Mouse (Mus musculus): ENCODE results near the gene Hip1. TPM values are rescaled to one million over a fixed set of nuclear protein-coding genes. Genes with fewer than 3 reads are reported as not detected.

Hip1 gene
- polyA plus RNA-seq, 1 experiment from 2014 or later = 41.7 TPM

DNA sequence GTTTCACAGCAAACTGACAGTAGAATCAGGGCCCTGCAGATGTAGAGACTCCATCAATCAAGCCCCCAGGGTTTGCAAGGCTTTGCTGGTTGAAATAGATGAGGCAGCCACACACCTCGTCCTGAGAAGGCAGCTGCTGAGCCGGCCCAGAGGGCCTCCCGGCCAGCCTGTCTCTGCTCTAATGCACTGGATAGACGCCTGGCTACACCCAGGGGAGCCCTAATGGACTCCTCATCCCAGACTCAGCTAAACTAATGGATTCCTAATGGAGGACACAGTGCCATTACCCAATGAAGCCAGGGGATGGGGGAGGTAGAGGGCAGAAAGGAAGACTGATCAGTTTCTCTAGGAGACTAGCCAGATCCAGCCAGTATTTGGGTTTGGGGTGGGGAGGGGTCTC, 12.1 kb upstream of the Hip1 start:
- H3K27ac ChIP-seq = no peak overlapping the region
- H3K27me3 ChIP-seq (ENCODE audit: insufficient read depth, poor library complexity, severe bottlenecking) = no peaks in the 10 kb centered on the region
- WGBS = 36% methylated on average over 4 of the region's 4 CpGs
- no peak overlapping the region for H3K4me3 ChIP-seq
- no peaks in the 10 kb centered on the region for H3K36me3 ChIP-seq
- no peaks in the 10 kb centered on the region for H3K9me3 ChIP-seq
- DNase-seq (ENCODE audit: low spot score) = no peak
- H3K4me1 ChIP-seq = peaks cover 4% of the 10 kb centered on the region; the same call in 1 of the 2 replicates

GRCm38 (mm10) chr5:135556259-135556658, 11.3 kb upstream of the Hip1 start:
- H3K4me1 ChIP-seq = peaks cover 4% of the 10 kb centered on the region; the same call in 1 of the 2 replicates
- WGBS = 71% methylated on average over 4 of the region's 4 CpGs
- DNase-seq (ENCODE audit: low spot score) = no peak

DNA sequence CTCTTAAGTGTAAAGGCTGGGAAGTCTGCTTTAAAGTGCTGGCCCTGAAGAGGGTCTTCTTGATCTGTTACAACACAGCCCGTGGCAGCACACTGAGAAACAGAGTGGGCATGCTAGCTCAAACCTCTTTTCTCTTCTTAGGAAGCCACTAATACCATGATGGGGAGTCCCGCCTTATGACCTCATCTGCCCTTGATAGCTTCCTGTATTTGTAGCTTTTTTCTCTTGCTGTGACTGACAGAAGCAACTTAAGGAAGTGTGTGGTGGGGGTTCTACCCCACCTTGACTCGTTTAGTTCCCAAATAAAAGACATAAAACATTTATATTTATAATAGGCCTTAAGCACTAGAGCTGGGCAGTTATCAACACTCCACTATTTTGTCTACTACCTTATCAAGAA, 6.7 kb upstream of the Hip1 start:
- no peak for DNase-seq (ENCODE audit: low spot score)
- H3K4me3 ChIP-seq = no peak overlapping the region
- no peaks in the 10 kb centered on the region for H3K9me3 ChIP-seq
- H3K27ac ChIP-seq = no peak overlapping the region
- WGBS = 59% methylated on average over 3 of the region's 3 CpGs
- H3K27me3 ChIP-seq (ENCODE audit: insufficient read depth, poor library complexity, severe bottlenecking) = no peaks in the 10 kb centered on the region; the same call in 1 of the 2 replicates
- H3K4me1 ChIP-seq = no peaks in the 10 kb centered on the region
- no peaks in the 10 kb centered on the region for H3K36me3 ChIP-seq

More at GRCm38 (mm10) chr5:135556259-135556658, 11.3 kb upstream of the Hip1 start:
- Histone ChIP-seq H3K27ac (0 out of 2 replicates have a peak overlapping the region, but pooled peaks have one; percentile 16), H3K36me3 (no peaks in the 10 kb centered on the region), H3K4me3 (no peak overlapping the region), H3K9me3 (no peaks in the 10 kb centered on the region), H3K27me3 (ENCODE audit: insufficient read depth, poor library complexity, severe bottlenecking) (no peaks in the 10 kb centered on the region)

DNA sequence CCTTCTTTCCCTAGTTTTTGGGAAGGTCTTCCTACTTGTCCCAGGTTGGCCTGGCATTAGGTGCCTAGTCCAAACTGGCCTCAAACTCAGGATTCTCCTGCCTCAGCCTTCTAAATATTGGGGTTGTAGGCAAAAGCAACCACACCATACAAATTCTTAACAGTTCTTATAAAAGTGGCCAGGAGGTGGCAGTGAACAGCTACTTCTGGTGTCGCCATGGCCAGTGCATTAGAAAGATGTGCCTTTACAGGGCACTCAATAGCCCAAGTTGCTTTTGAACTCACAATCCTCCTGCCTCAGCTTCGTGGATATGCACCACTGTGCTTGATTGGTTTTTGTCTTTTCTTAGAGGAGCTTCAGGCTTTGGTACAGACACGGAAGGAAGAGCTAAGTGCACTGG, 6.0 kb upstream of the Hip1 start:
- 26% methylated on average over 3 of the region's 3 CpGs for WGBS
- Histone ChIP-seq H3K4me3 (no peak overlapping the region), H3K27ac (no peak overlapping the region), H3K4me1 (peaks cover under 1% of the 10 kb centered on the region; the same call in 1 of the 2 replicates), H3K9me3 (no peaks in the 10 kb centered on the region), H3K27me3 (ENCODE audit: insufficient read depth, poor library complexity, severe bottlenecking) (no peaks in the 10 kb centered on the region; the same call in 1 of the 2 replicates), H3K36me3 (no peaks in the 10 kb centered on the region)
- no peak for DNase-seq (ENCODE audit: low spot score)

GRCm38 (mm10) chr5:135547990-135548389, 3.1 kb upstream of the Hip1 start:
- WGBS = 84% methylated on average over 2 of the region's 2 CpGs
- no peaks in the 10 kb centered on the region; the same call in 1 of the 2 replicates for H3K27me3 ChIP-seq (ENCODE audit: insufficient read depth, poor library complexity, severe bottlenecking)
- H3K27ac ChIP-seq = no peak overlapping the region
- no peaks in the 10 kb centered on the region for H3K9me3 ChIP-seq
- H3K36me3 ChIP-seq = no peaks in the 10 kb centered on the region
- no peak overlapping the region for H3K4me3 ChIP-seq
- H3K4me1 ChIP-seq = peaks cover 13% of the 10 kb centered on the region
- DNase-seq (ENCODE audit: low spot score) = no peak

DNA sequence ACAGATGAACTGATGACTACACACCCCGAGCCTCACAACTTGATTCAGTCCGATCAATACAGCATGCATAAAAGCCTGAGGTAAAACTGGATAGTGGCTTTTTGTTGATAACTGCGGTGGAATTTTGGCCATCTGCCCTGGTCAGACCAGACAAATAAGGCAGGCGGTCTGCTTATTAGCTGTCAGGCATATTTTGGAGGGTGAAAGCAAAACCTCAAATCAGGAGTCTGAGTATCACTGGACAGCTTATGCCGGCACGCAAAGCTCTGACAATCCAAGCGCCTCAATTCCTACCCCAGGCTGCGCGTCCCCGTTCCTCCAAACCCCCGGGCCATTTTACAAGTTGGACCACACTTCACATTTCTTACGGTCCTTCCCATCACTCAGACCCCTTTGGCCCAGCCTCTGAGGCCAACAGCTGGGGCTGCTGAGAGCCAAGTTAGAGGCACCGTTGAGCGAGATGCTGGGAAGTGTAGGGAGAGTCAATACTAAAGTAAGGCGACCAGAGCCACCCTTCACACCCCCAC, 825 bp downstream of the Hip1 start:
- no peak for DNase-seq (ENCODE audit: low spot score)
- H3K9me3 ChIP-seq = no peaks in the 10 kb centered on the region
- peaks cover 13% of the 10 kb centered on the region for H3K4me1 ChIP-seq
- peak overlapping the region; percentile 80 for H3K27ac ChIP-seq
- H3K27me3 ChIP-seq (ENCODE audit: insufficient read depth, poor library complexity, severe bottlenecking) = no peaks in the 10 kb centered on the region; the same call in 1 of the 2 replicates
- H3K4me3 ChIP-seq = peak overlapping the region; percentile 82
- H3K36me3 ChIP-seq = no peaks in the 10 kb centered on the region
- 5% methylated on average over 15 of the region's 15 CpGs for WGBS

GRCm38 (mm10) chr5:135537794-135538214, 7.1 kb downstream of the Hip1 start:
- no peaks in the 10 kb centered on the region for H3K36me3 ChIP-seq
- 77% methylated on average over 10 of the region's 10 CpGs for WGBS
- H3K27me3 ChIP-seq (ENCODE audit: insufficient read depth, poor library complexity, severe bottlenecking) = no peaks in the 10 kb centered on the region
- DNase-seq (ENCODE audit: low spot score) = no peak
- peaks cover 4% of the 10 kb centered on the region; the same call in 1 of the 2 replicates for H3K4me1 ChIP-seq
- H3K9me3 ChIP-seq = no peaks in the 10 kb centered on the region
- H3K4me3 ChIP-seq = no peak overlapping the region
- H3K27ac ChIP-seq = no peak overlapping the region

DNA sequence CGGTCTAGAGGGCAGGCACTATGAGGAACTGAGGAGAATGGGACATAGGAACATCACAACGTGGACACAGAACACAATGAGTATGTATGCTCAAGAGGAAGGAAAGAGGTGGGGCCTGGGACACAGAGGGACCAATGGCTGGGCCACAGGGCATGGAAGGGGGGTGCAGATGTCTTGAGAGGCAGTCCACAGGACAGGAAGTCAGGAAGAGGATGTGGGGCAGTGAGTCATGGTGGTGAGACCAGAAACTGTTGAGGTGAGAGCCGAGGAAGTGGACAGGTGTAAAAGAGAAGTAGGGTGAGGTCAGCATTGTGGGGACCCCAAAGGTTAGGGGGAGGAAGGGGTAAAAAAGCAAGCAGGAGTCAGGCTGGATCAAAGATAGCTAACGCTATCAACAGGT, 7.6 kb downstream of the Hip1 start:
- H3K36me3 ChIP-seq = no peaks in the 10 kb centered on the region
- H3K27me3 ChIP-seq (ENCODE audit: insufficient read depth, poor library complexity, severe bottlenecking) = no peaks in the 10 kb centered on the region
- no peak for DNase-seq (ENCODE audit: low spot score)
- no peak overlapping the region for H3K27ac ChIP-seq
- 63% methylated on average over 4 of the region's 4 CpGs for WGBS
- H3K4me1 ChIP-seq = peaks cover 5% of the 10 kb centered on the region; the same call in 1 of the 2 replicates
- H3K4me3 ChIP-seq = no peak overlapping the region
- no peaks in the 10 kb centered on the region for H3K9me3 ChIP-seq

DNA sequence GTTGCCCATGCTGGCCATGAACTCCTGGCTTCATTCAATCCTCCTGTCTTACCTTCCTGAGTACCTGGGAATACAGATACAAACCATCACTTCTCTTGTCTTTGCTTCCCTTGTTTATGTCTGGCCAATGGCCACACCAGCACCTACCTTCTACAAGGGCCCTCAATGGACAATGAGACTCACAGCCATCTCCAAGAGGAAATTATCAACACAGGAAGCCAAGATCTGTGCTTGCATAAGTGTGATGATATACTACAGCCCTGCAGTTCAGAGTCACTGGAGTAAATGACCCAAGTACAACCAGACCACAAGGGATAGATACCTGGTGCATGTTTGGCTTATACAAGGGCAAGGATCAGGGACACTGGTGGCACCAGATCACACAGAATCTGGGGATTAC, 9.1 kb downstream of the Hip1 start:
- Histone ChIP-seq H3K27me3 (ENCODE audit: insufficient read depth, poor library complexity, severe bottlenecking) (no peaks in the 10 kb centered on the region), H3K36me3 (peaks cover 3% of the 10 kb centered on the region; the same call in 1 of the 2 replicates), H3K4me1 (peaks cover 11% of the 10 kb centered on the region; the same call in 1 of the 2 replicates), H3K27ac (no peak overlapping the region), H3K9me3 (no peaks in the 10 kb centered on the region), H3K4me3 (no peak overlapping the region)
- no peak for DNase-seq (ENCODE audit: low spot score)

DNA sequence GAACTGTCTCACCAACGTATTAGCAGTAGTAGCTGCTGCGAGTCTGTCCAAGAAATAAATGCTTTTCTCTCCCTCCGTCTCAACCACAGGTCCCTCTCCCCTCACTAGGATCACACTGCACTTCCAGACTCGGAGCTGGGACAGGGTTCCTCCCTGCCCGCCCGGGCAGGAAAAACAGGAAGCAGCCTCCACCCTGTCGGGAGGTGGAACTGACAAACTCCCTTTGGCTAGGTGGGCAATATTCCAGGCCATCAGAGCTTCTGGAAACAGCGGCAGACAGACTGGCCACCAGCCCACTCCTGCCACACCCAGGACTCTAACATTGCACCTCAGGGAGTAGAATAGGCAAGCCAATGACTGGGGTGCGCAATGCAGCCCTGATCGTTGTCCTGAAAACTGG, 11.5 kb downstream of the Hip1 start:
- H3K9me3 ChIP-seq = no peaks in the 10 kb centered on the region
- WGBS = 61% methylated on average over 10 of the region's 10 CpGs
- no peak overlapping the region for H3K27ac ChIP-seq
- no peak overlapping the region for H3K4me3 ChIP-seq
- DNase-seq (ENCODE audit: low spot score) = no peak
- H3K4me1 ChIP-seq = peaks cover 16% of the 10 kb centered on the region; the same call in 1 of the 2 replicates
- H3K36me3 ChIP-seq = peaks cover 3% of the 10 kb centered on the region; the same call in 1 of the 2 replicates
- H3K27me3 ChIP-seq (ENCODE audit: insufficient read depth, poor library complexity, severe bottlenecking) = no peaks in the 10 kb centered on the region

- peaks cover 16% of the 10 kb centered on the region; the same call in 1 of the 2 replicates for H3K4me1 ChIP-seq
- no peak for DNase-seq (ENCODE audit: low spot score)
- H3K27me3 ChIP-seq (ENCODE audit: insufficient read depth, poor library complexity, severe bottlenecking) = no peaks in the 10 kb centered on the region
- H3K27ac ChIP-seq = no peak overlapping the region
- H3K36me3 ChIP-seq = peaks cover 5% of the 10 kb centered on the region; the same call in 1 of the 2 replicates
- no peak overlapping the region for H3K4me3 ChIP-seq
- 81% methylated on average over 11 of the region's 11 CpGs for WGBS
- H3K9me3 ChIP-seq = no peaks in the 10 kb centered on the region
Measured at GRCm38 (mm10) chr5:135531306-135531845, 13.5 kb downstream of the Hip1 start.

DNA sequence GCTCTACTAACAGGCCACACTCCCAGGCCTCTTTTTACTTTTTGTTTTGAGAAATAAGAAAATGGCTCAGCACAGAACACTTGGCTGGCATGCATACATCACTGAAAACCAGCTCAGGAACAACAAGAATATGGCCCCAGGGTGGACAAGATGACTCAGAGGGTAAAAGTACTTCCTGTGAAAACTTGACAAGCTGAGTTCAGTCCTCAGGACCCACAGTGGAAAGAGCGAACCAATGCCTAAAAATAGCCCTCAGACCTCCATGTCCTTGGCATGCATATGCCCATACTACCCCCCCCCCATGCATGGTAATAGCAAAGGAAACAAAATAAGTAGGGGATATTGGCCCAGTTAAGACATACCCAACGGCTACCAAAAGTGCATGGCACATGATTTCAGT, 15.0 kb downstream of the Hip1 start:
- Histone ChIP-seq H3K4me3 (no peak overlapping the region), H3K9me3 (no peaks in the 10 kb centered on the region), H3K27ac (no peak overlapping the region), H3K36me3 (peaks cover 5% of the 10 kb centered on the region; the same call in 1 of the 2 replicates), H3K4me1 (peaks cover 29% of the 10 kb centered on the region), H3K27me3 (ENCODE audit: insufficient read depth, poor library complexity, severe bottlenecking) (no peaks in the 10 kb centered on the region)
- 62% methylated on average over 2 of the region's 2 CpGs for WGBS
- DNase-seq (ENCODE audit: low spot score) = no peak

DNA sequence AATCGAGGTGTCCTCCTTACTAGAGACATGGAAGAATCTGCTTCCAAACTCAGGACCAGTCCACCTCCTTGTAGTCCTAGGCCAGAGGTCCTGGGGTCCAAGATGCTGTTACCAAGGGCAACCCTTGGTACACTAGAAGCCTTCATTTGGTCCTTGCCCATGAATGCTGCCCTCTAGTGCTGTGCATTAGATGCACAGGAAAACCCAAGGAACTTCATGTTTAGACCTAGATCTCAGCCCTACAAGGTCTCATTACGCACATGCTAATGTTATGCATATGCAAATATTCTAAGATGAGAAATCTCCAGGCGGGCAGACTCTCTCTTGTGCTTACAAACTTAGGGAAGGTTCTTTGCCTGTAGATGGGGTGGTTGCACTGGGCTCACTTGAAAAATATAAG, 15.6 kb downstream of the Hip1 start:
- DNase-seq (ENCODE audit: low spot score) = no peak
- no peak overlapping the region for H3K27ac ChIP-seq
- H3K4me1 ChIP-seq = peaks cover 36% of the 10 kb centered on the region
- 68% methylated on average over 3 of the region's 3 CpGs for WGBS
- no peak overlapping the region for H3K4me3 ChIP-seq
- no peaks in the 10 kb centered on the region for H3K27me3 ChIP-seq (ENCODE audit: insufficient read depth, poor library complexity, severe bottlenecking)
- peaks cover 5% of the 10 kb centered on the region; the same call in 1 of the 2 replicates for H3K36me3 ChIP-seq
- no peaks in the 10 kb centered on the region for H3K9me3 ChIP-seq

Data from heart, embryonic 10.5 days (tissue).